Mouse (Mus musculus): ENCODE measurements around the gene Fkbp1b.
"Not testable (repeated sequence)": the region's sequence is repeated elsewhere in the genome, so short reads cannot be mapped to it uniquely, and the experiment has no call there.

Gene Fkbp1b

GRCm38 (mm10) chr12:4843741-4844140, 2.4 kb upstream of the Fkbp1b start:
- in situ Hi-C loops (cut with MboI; ENCODE audit: low sequenced_read_pairs): no loop called here

GRCm38 (mm10) chr12:4842890-4843597, 1.7 kb upstream of the Fkbp1b start, which contains the start of gene Wdcp:
Gene Wdcp (plus strand): TSS chr12:4843303.
- in situ Hi-C loops (cut with MboI; ENCODE audit: low sequenced_read_pairs): no loop called here

- in situ Hi-C loops (cut with MboI; ENCODE audit: low sequenced_read_pairs): no loop called here
These were observed 1.1 kb upstream of the Fkbp1b start for GRCm38 (mm10) chr12:4842456-4842855.

GRCm38 (mm10) chr12:4840741-4841140, 650 bp downstream of the Fkbp1b start:
- in situ Hi-C loops (cut with MboI; ENCODE audit: low sequenced_read_pairs): no loop called here

- in situ Hi-C loops (cut with MboI; ENCODE audit: low sequenced_read_pairs): no loop called here
These were observed 1.4 kb downstream of the Fkbp1b start for GRCm38 (mm10) chr12:4840010-4840409.

- in situ Hi-C loops (cut with MboI; ENCODE audit: low sequenced_read_pairs): no loop called here
These were observed 4.4 kb downstream of the Fkbp1b start for GRCm38 (mm10) chr12:4836959-4837358.

GRCm38 (mm10) chr12:4827256-4827655, 14.1 kb downstream of the Fkbp1b start:
- in situ Hi-C loops (cut with MboI; ENCODE audit: low sequenced_read_pairs): no loop called here

GRCm38 (mm10) chr12:4817361-4818101, 23.9 kb downstream of the Fkbp1b start, which contains the start of gene Sf3b6:
Gene Sf3b6 (plus strand): TSS chr12:4817544.
- in situ Hi-C loops (cut with MboI; ENCODE audit: low sequenced_read_pairs): no loop called here

GRCm38 (mm10) chr12:4816680-4817360, 24.6 kb downstream of the Fkbp1b start:
- in situ Hi-C loops (cut with MboI; ENCODE audit: low sequenced_read_pairs): no loop called here

- in situ Hi-C loops (cut with MboI; ENCODE audit: low sequenced_read_pairs): no loop called here
These were observed 27.8 kb downstream of the Fkbp1b start for GRCm38 (mm10) chr12:4813636-4814035.

GRCm38 (mm10) chr12:4811705-4812104, 29.7 kb downstream of the Fkbp1b start:
- in situ Hi-C loops (cut with MboI; ENCODE audit: low sequenced_read_pairs): no loop called here

GRCm38 (mm10) chr12:4811036-4811435, 30.4 kb downstream of the Fkbp1b start:
- in situ Hi-C loops (cut with MboI; ENCODE audit: low sequenced_read_pairs): no loop called here

- in situ Hi-C loops (cut with MboI; ENCODE audit: low sequenced_read_pairs): not testable (repeated sequence)
These were observed 43.9 kb downstream of the Fkbp1b start for GRCm38 (mm10) chr12:4797471-4797870.

GRCm38 (mm10) chr12:4793718-4794117, 47.7 kb downstream of the Fkbp1b start:
- in situ Hi-C loops (cut with MboI; ENCODE audit: low sequenced_read_pairs): no loop called here

GRCm38 (mm10) chr12:4788128-4788527, 53.3 kb downstream of the Fkbp1b start:
- in situ Hi-C loops (cut with MboI; ENCODE audit: low sequenced_read_pairs): not testable (repeated sequence)

GRCm38 (mm10) chr12:4784466-4784865, 56.9 kb downstream of the Fkbp1b start:
- in situ Hi-C loops (cut with MboI; ENCODE audit: low sequenced_read_pairs): no loop called here

- in situ Hi-C loops (cut with MboI; ENCODE audit: low sequenced_read_pairs): no loop called here
These were observed 57.8 kb downstream of the Fkbp1b start for GRCm38 (mm10) chr12:4783598-4783997.
